Mouse (Mus musculus): ENCODE results near the gene Gm42417. TPM values are rescaled to one million over a fixed set of nuclear protein-coding genes. Genes with fewer than 3 reads are reported as not detected.

Gm42417 gene
- polyA plus RNA-seq, 1 experiment = 1.2 TPM

GRCm38 (mm10) chr1:36511289-36512021, 27.8 kb downstream of the Gm42417 start, which contains the start of gene Cnnm3:
TSS of gene Cnnm3 (plus strand) at chr1:36511867.
- H3K36me3 ChIP-seq (ENCODE audit: control insufficient read depth, insufficient read depth, low read length, poor library complexity, severe bottlenecking) = 0 out of 2 replicates have a peak, but pooled peaks cover 5% of the 10 kb centered on the region
- H3K27ac ChIP-seq (ENCODE audit: insufficient read depth, low read length) = 0 out of 2 replicates have a peak within 1 kb of the TSS, but pooled peaks have one; percentile 11
- no peaks in the 10 kb centered on the region for H3K27me3 ChIP-seq (ENCODE audit: control insufficient read depth, insufficient read depth, low read length, poor library complexity, severe bottlenecking)
- H3K9me3 ChIP-seq (replicated peaks; ENCODE audit: control insufficient read depth, insufficient read depth, low read length, poor library complexity, severe bottlenecking) = no peaks in the 10 kb centered on the region
- peak; percentile 79 for TF ChIP-seq CTCF (IDR thresholded peaks at IDR 0.05; ENCODE audit: low read depth, low read length)
- no peak for TF ChIP-seq EP300 (IDR thresholded peaks at IDR 0.05; ENCODE audit: insufficient read depth, low read depth, low read length)
- peak; percentile 84 for TF ChIP-seq POLR2A (IDR thresholded peaks at IDR 0.05; ENCODE audit: insufficient read depth, low read length)
- H3K4me3 ChIP-seq (ENCODE audit: low read depth, low read length) = peak within 1 kb of the TSS; percentile 78
- peaks cover 2% of the 10 kb centered on the region for H3K4me1 ChIP-seq (ENCODE audit: control insufficient read depth, insufficient read depth, low read length)
- peak within 1 kb of the TSS; percentile 97 for H3K9ac ChIP-seq (ENCODE audit: low read depth, poor library complexity, severe bottlenecking)

- H3K27ac ChIP-seq (ENCODE audit: insufficient read depth, low read length) = no peak overlapping the region
- no peaks in the 10 kb centered on the region for H3K9me3 ChIP-seq (replicated peaks; ENCODE audit: control insufficient read depth, insufficient read depth, low read length, poor library complexity, severe bottlenecking)
- H3K4me3 ChIP-seq (ENCODE audit: low read depth, low read length) = no peak overlapping the region
- no peak for TF ChIP-seq CTCF (IDR thresholded peaks at IDR 0.05; ENCODE audit: low read depth, low read length)
- no peak for TF ChIP-seq POLR2A (IDR thresholded peaks at IDR 0.05; ENCODE audit: insufficient read depth, low read length)
- no peak for TF ChIP-seq EP300 (IDR thresholded peaks at IDR 0.05; ENCODE audit: insufficient read depth, low read depth, low read length)
- H3K27me3 ChIP-seq (ENCODE audit: control insufficient read depth, insufficient read depth, low read length, poor library complexity, severe bottlenecking) = no peaks in the 10 kb centered on the region
- no peaks in the 10 kb centered on the region for H3K36me3 ChIP-seq (ENCODE audit: control insufficient read depth, insufficient read depth, low read length, poor library complexity, severe bottlenecking)
- H3K9ac ChIP-seq (ENCODE audit: low read depth, poor library complexity, severe bottlenecking) = no peak overlapping the region
- H3K4me1 ChIP-seq (ENCODE audit: control insufficient read depth, insufficient read depth, low read length) = no peaks in the 10 kb centered on the region
Observed at GRCm38 (mm10) chr1:36508238-36508637, 31.0 kb downstream of the Gm42417 start.

GRCm38 (mm10) chr1:36501261-36501660, 38.0 kb downstream of the Gm42417 start:
- Histone ChIP-seq H3K27ac (ENCODE audit: insufficient read depth, low read length) (no peak overlapping the region), H3K4me1 (ENCODE audit: control insufficient read depth, insufficient read depth, low read length) (no peaks in the 10 kb centered on the region), H3K4me3 (ENCODE audit: low read depth, low read length) (no peak overlapping the region), H3K27me3 (ENCODE audit: control insufficient read depth, insufficient read depth, low read length, poor library complexity, severe bottlenecking) (no peaks in the 10 kb centered on the region), H3K36me3 (ENCODE audit: control insufficient read depth, insufficient read depth, low read length, poor library complexity, severe bottlenecking) (no peaks in the 10 kb centered on the region), H3K9me3 (replicated peaks; ENCODE audit: control insufficient read depth, insufficient read depth, low read length, poor library complexity, severe bottlenecking) (no peaks in the 10 kb centered on the region), H3K9ac (ENCODE audit: low read depth, poor library complexity, severe bottlenecking) (no peak overlapping the region)
- TF ChIP-seq CTCF (IDR thresholded peaks at IDR 0.05; ENCODE audit: low read depth, low read length) (peak; percentile 96), EP300 (IDR thresholded peaks at IDR 0.05; ENCODE audit: insufficient read depth, low read depth, low read length) (no peak), POLR2A (IDR thresholded peaks at IDR 0.05; ENCODE audit: insufficient read depth, low read length) (no peak)

GRCm38 (mm10) chr1:36497312-36497711, 41.9 kb downstream of the Gm42417 start:
- H3K27me3 ChIP-seq (ENCODE audit: control insufficient read depth, insufficient read depth, low read length, poor library complexity, severe bottlenecking) = no peaks in the 10 kb centered on the region
- no peak overlapping the region for H3K9ac ChIP-seq (ENCODE audit: low read depth, poor library complexity, severe bottlenecking)
- H3K9me3 ChIP-seq (replicated peaks; ENCODE audit: control insufficient read depth, insufficient read depth, low read length, poor library complexity, severe bottlenecking) = no peaks in the 10 kb centered on the region
- H3K27ac ChIP-seq (ENCODE audit: insufficient read depth, low read length) = no peak overlapping the region
- no peaks in the 10 kb centered on the region for H3K4me1 ChIP-seq (ENCODE audit: control insufficient read depth, insufficient read depth, low read length)
- no peak for TF ChIP-seq POLR2A (IDR thresholded peaks at IDR 0.05; ENCODE audit: insufficient read depth, low read length)
- TF ChIP-seq EP300 (IDR thresholded peaks at IDR 0.05; ENCODE audit: insufficient read depth, low read depth, low read length) = no peak
- TF ChIP-seq CTCF (IDR thresholded peaks at IDR 0.05; ENCODE audit: low read depth, low read length) = no peak
- no peaks in the 10 kb centered on the region for H3K36me3 ChIP-seq (ENCODE audit: control insufficient read depth, insufficient read depth, low read length, poor library complexity, severe bottlenecking)
- no peak overlapping the region for H3K4me3 ChIP-seq (ENCODE audit: low read depth, low read length)

- Histone ChIP-seq H3K9ac (ENCODE audit: low read depth, poor library complexity, severe bottlenecking) (no peak overlapping the region), H3K36me3 (ENCODE audit: control insufficient read depth, insufficient read depth, low read length, poor library complexity, severe bottlenecking) (no peaks in the 10 kb centered on the region), H3K27me3 (ENCODE audit: control insufficient read depth, insufficient read depth, low read length, poor library complexity, severe bottlenecking) (no peaks in the 10 kb centered on the region), H3K4me3 (ENCODE audit: low read depth, low read length) (no peak overlapping the region), H3K27ac (ENCODE audit: insufficient read depth, low read length) (no peak overlapping the region), H3K4me1 (ENCODE audit: control insufficient read depth, insufficient read depth, low read length) (no peaks in the 10 kb centered on the region), H3K9me3 (replicated peaks; ENCODE audit: control insufficient read depth, insufficient read depth, low read length, poor library complexity, severe bottlenecking) (no peaks in the 10 kb centered on the region)
- TF ChIP-seq POLR2A (IDR thresholded peaks at IDR 0.05; ENCODE audit: insufficient read depth, low read length) (no peak), EP300 (IDR thresholded peaks at IDR 0.05; ENCODE audit: insufficient read depth, low read depth, low read length) (no peak), CTCF (IDR thresholded peaks at IDR 0.05; ENCODE audit: low read depth, low read length) (peak; percentile 5)
Observed at GRCm38 (mm10) chr1:36496719-36497118, 42.5 kb downstream of the Gm42417 start.

GRCm38 (mm10) chr1:36493299-36493698, 45.9 kb downstream of the Gm42417 start:
- Histone ChIP-seq H3K9ac (ENCODE audit: low read depth, poor library complexity, severe bottlenecking) (no peak overlapping the region), H3K27me3 (ENCODE audit: control insufficient read depth, insufficient read depth, low read length, poor library complexity, severe bottlenecking) (no peaks in the 10 kb centered on the region), H3K27ac (ENCODE audit: insufficient read depth, low read length) (no peak overlapping the region), H3K4me1 (ENCODE audit: control insufficient read depth, insufficient read depth, low read length) (no peaks in the 10 kb centered on the region), H3K9me3 (replicated peaks; ENCODE audit: control insufficient read depth, insufficient read depth, low read length, poor library complexity, severe bottlenecking) (no peaks in the 10 kb centered on the region), H3K4me3 (ENCODE audit: low read depth, low read length) (no peak overlapping the region), H3K36me3 (ENCODE audit: control insufficient read depth, insufficient read depth, low read length, poor library complexity, severe bottlenecking) (no peaks in the 10 kb centered on the region)
- TF ChIP-seq EP300 (IDR thresholded peaks at IDR 0.05; ENCODE audit: insufficient read depth, low read depth, low read length) (no peak), CTCF (IDR thresholded peaks at IDR 0.05; ENCODE audit: low read depth, low read length) (no peak), POLR2A (IDR thresholded peaks at IDR 0.05; ENCODE audit: insufficient read depth, low read length) (no peak)
